Mouse (Mus musculus) olfactory bulb, adult 2 months (tissue): Measurements from ENCODE around the gene Hnrnpm.

Source experiments
- CTCF ChIP-seq: fragments of 200-500 bp; IDR thresholded peaks from 2 replicates; pipeline ENCODE4 v1.5.1; 2012; ENCODE audit warnings: low read depth, mild to moderate bottlenecking, low read length, moderate library complexity; ENCODE audit not compliant: insufficient read depth
- POLR2A ChIP-seq: fragments of 200-500 bp; IDR thresholded peaks from 2 replicates; pipeline ENCODE4 v1.6.1; 2012; ENCODE audit warnings: mild to moderate bottlenecking, low read depth, low read length, moderate library complexity; ENCODE audit not compliant: insufficient read depth

GRCm38 (mm10) chr17:33686760-33687159, at the start of gene Hnrnpm:
- TF ChIP-seq CTCF (no peak), POLR2A (no peak)
